Mouse (Mus musculus) embryonic facial prominence, embryonic 10.5 days (tissue): Measurements from ENCODE around the gene Ttc7. TPM values are rescaled to one million over a fixed set of nuclear protein-coding genes. Genes with fewer than 3 reads are reported as not detected.

Source experiments
- DNase-seq: peaks from one replicate; pipeline ENCODE4 v3.0.0-alpha.2; 2017; ENCODE audit warnings: low spot score
- H3K27ac ChIP-seq: fragments of 300-500 bp; sonication (generic); replicated peaks from 2 replicates; pipeline ENCODE4 v1.5.1; 2016; ENCODE audit warnings: mild to moderate bottlenecking
- H3K27me3 ChIP-seq: fragments of 300-500 bp; sonication (generic); replicated peaks from 2 replicates; pipeline ENCODE4 v1.6.1; 2016; ENCODE audit warnings: low read depth, mild to moderate bottlenecking; ENCODE audit not compliant: poor library complexity, severe bottlenecking
- H3K36me3 ChIP-seq: fragments of 300-500 bp; sonication (generic); replicated peaks from 2 replicates; pipeline ENCODE4 v1.6.1; 2016; ENCODE audit warnings: mild to moderate bottlenecking, moderate library complexity
- H3K4me1 ChIP-seq: fragments of 300-500 bp; sonication (generic); 2 replicates; pipeline ENCODE4 v1.6.1; 2016
- H3K4me3 ChIP-seq: fragments of 300-500 bp; sonication (generic); 2 replicates; pipeline ENCODE4 v1.5.1; 2016; ENCODE audit warnings: mild to moderate bottlenecking, moderate library complexity
- H3K9me3 ChIP-seq: fragments of 300-500 bp; sonication (generic); 2 replicates; pipeline ENCODE4 v1.6.1; 2016; ENCODE audit warnings: mild to moderate bottlenecking
- WGBS: fragments of 180-500 bp; shearing (Covaris S2); methylation state at CpG from one replicate; pipeline ENCODE4 v1.1.7; 2016; 5-methylcytosine and 5-hydroxymethylcytosine counted together
- polyA plus RNA-seq: library from polyadenylated mRNA; unstranded; fragments of >200 nt; fragmentation: Nextera tagmentation; extraction: Ambion mirVana; gene quantifications from 2 replicates; pipeline ENCODE4 v1.2.1, GENCODE M21; 2016

The Ttc7 gene
- polyA plus RNA-seq, 1 experiment from 2014 or later: 3.6 TPM

- no peaks in the 10 kb centered on the region; the same call in 1 of the 2 replicates for H3K27me3 ChIP-seq
- no peaks in the 10 kb centered on the region for H3K9me3 ChIP-seq
- H3K36me3 ChIP-seq: no peaks in the 10 kb centered on the region
- WGBS: 28% methylated on average over 20 of the region's 20 CpGs
- peaks cover 75% of the 10 kb centered on the region for H3K4me1 ChIP-seq
- H3K27ac ChIP-seq: peak overlapping the region; percentile 66
- 0 out of 2 replicates have a peak overlapping the region, but pooled peaks have one; percentile 23 for H3K4me3 ChIP-seq
- DNase-seq: peak; percentile 60
Measured at GRCm38 (mm10) chr17:87351241-87352105, 68.8 kb downstream of the Ttc7 start.

GRCm38 (mm10) chr17:87352106-87352897 lies 69.6 kb downstream of the Ttc7 start:
- Histone ChIP-seq H3K4me1 (peaks cover 67% of the 10 kb centered on the region), H3K4me3 (no peak overlapping the region), H3K27ac (peak overlapping the region; percentile 66)

GRCm38 (mm10) chr17:87352898-87353225 lies 70.2 kb downstream of the Ttc7 start:
- Histone ChIP-seq H3K27ac (peak overlapping the region; percentile 66), H3K27me3 (no peaks in the 10 kb centered on the region; the same call in 1 of the 2 replicates), H3K36me3 (no peaks in the 10 kb centered on the region), H3K9me3 (no peaks in the 10 kb centered on the region), H3K4me1 (peaks cover 72% of the 10 kb centered on the region), H3K4me3 (no peak overlapping the region)
- 3% methylated on average over 1 of the region's 1 CpGs for WGBS
- DNase-seq: peak; percentile 49

More at GRCm38 (mm10) chr17:87352106-87352897, 69.6 kb downstream of the Ttc7 start:
- 27% methylated on average over 16 of the region's 16 CpGs for WGBS
- peak; percentile 45 for DNase-seq
- no peaks in the 10 kb centered on the region for H3K9me3 ChIP-seq
- no peaks in the 10 kb centered on the region for H3K36me3 ChIP-seq
- no peaks in the 10 kb centered on the region; the same call in 1 of the 2 replicates for H3K27me3 ChIP-seq

GRCm38 (mm10) chr17:87353745-87354320 lies 71.1 kb downstream of the Ttc7 start:
- no peak for DNase-seq
- no peak overlapping the region for H3K4me3 ChIP-seq
- H3K27ac ChIP-seq: 0 out of 2 replicates have a peak overlapping the region, but pooled peaks have one; percentile 66
- no peaks in the 10 kb centered on the region for H3K36me3 ChIP-seq
- 82% methylated on average over 8 of the region's 8 CpGs for WGBS
- H3K9me3 ChIP-seq: no peaks in the 10 kb centered on the region
- peaks cover 67% of the 10 kb centered on the region for H3K4me1 ChIP-seq
- no peaks in the 10 kb centered on the region; the same call in 1 of the 2 replicates for H3K27me3 ChIP-seq

GRCm38 (mm10) chr17:87355456-87355855 lies 72.8 kb downstream of the Ttc7 start:
- Histone ChIP-seq H3K4me1 (peaks cover 60% of the 10 kb centered on the region), H3K9me3 (no peaks in the 10 kb centered on the region), H3K27me3 (no peaks in the 10 kb centered on the region; the same call in 1 of the 2 replicates), H3K27ac (no peak overlapping the region), H3K36me3 (no peaks in the 10 kb centered on the region), H3K4me3 (no peak overlapping the region)
- WGBS: 90% methylated on average over 8 of the region's 8 CpGs
- DNase-seq: no peak

GRCm38 (mm10) chr17:87356261-87356660 lies 73.6 kb downstream of the Ttc7 start:
- no peak overlapping the region for H3K4me3 ChIP-seq
- H3K9me3 ChIP-seq: no peaks in the 10 kb centered on the region
- 86% methylated on average over 5 of the region's 5 CpGs for WGBS
- H3K4me1 ChIP-seq: peaks cover 60% of the 10 kb centered on the region
- DNase-seq: no peak
- peaks cover under 1% of the 10 kb centered on the region; the same call in 1 of the 2 replicates for H3K27me3 ChIP-seq
- no peaks in the 10 kb centered on the region for H3K36me3 ChIP-seq
- H3K27ac ChIP-seq: peak overlapping the region; percentile 36

- WGBS: 86% methylated on average over 9 of the region's 9 CpGs
- Histone ChIP-seq H3K4me3 (no peak overlapping the region), H3K9me3 (no peaks in the 10 kb centered on the region), H3K27ac (no peak overlapping the region), H3K4me1 (peaks cover 52% of the 10 kb centered on the region), H3K27me3 (peaks cover 6% of the 10 kb centered on the region; the same call in 1 of the 2 replicates), H3K36me3 (no peaks in the 10 kb centered on the region)
- no peak for DNase-seq
Measured at GRCm38 (mm10) chr17:87357506-87357905, 74.8 kb downstream of the Ttc7 start.

- no peak for DNase-seq
- Histone ChIP-seq H3K9me3 (no peaks in the 10 kb centered on the region), H3K4me1 (peaks cover 52% of the 10 kb centered on the region), H3K36me3 (no peaks in the 10 kb centered on the region), H3K27me3 (peaks cover 6% of the 10 kb centered on the region; the same call in 1 of the 2 replicates), H3K4me3 (no peak overlapping the region), H3K27ac (no peak overlapping the region)
- 59% methylated on average over 3 of the region's 3 CpGs for WGBS
Measured at GRCm38 (mm10) chr17:87361132-87361531, 78.4 kb downstream of the Ttc7 start.

- 94% methylated on average over 15 of the region's 15 CpGs for WGBS
- Histone ChIP-seq H3K27me3 (peaks cover 6% of the 10 kb centered on the region; the same call in 1 of the 2 replicates), H3K9me3 (no peaks in the 10 kb centered on the region), H3K4me1 (peaks cover 74% of the 10 kb centered on the region), H3K27ac (no peak overlapping the region), H3K36me3 (no peaks in the 10 kb centered on the region), H3K4me3 (no peak overlapping the region)
- no peak for DNase-seq
Measured at GRCm38 (mm10) chr17:87364108-87364507, 81.4 kb downstream of the Ttc7 start.

GRCm38 (mm10) chr17:87365268-87365667 lies 82.6 kb downstream of the Ttc7 start:
- H3K27ac ChIP-seq: peak overlapping the region; percentile 48
- no peak overlapping the region for H3K4me3 ChIP-seq
- no peaks in the 10 kb centered on the region for H3K9me3 ChIP-seq
- 56% methylated on average over 8 of the region's 8 CpGs for WGBS
- no peak for DNase-seq
- H3K4me1 ChIP-seq: peaks cover 77% of the 10 kb centered on the region
- no peaks in the 10 kb centered on the region for H3K36me3 ChIP-seq
- peaks cover 6% of the 10 kb centered on the region; the same call in 1 of the 2 replicates for H3K27me3 ChIP-seq

GRCm38 (mm10) chr17:87366520-87366919 lies 83.8 kb downstream of the Ttc7 start:
- DNase-seq: no peak
- no peaks in the 10 kb centered on the region for H3K9me3 ChIP-seq
- WGBS: 7% methylated on average over 2 of the region's 2 CpGs
- H3K4me3 ChIP-seq: no peak overlapping the region
- peaks cover 3% of the 10 kb centered on the region; the same call in 1 of the 2 replicates for H3K27me3 ChIP-seq
- no peaks in the 10 kb centered on the region for H3K36me3 ChIP-seq
- 0 out of 2 replicates have a peak overlapping the region, but pooled peaks have one; percentile 36 for H3K27ac ChIP-seq
- peaks cover 78% of the 10 kb centered on the region for H3K4me1 ChIP-seq

- Histone ChIP-seq H3K9me3 (no peaks in the 10 kb centered on the region), H3K4me3 (no peak overlapping the region), H3K27me3 (no peaks in the 10 kb centered on the region), H3K36me3 (no peaks in the 10 kb centered on the region), H3K27ac (peak overlapping the region; percentile 45), H3K4me1 (peaks cover 78% of the 10 kb centered on the region)
- 27% methylated on average over 4 of the region's 4 CpGs for WGBS
- peak; percentile 8 for DNase-seq
Measured at GRCm38 (mm10) chr17:87367228-87367627, 84.5 kb downstream of the Ttc7 start.
